Mouse (Mus musculus) heart, postnatal 4 days (tissue): ENCODE data around the gene Ltbp2. TPM values are rescaled to one million over a fixed set of nuclear protein-coding genes. Genes with fewer than 3 reads are reported as not detected.

Experiments used
- DNase-seq: peaks from one replicate; pipeline ENCODE4 v3.0.0; 2021
- total RNA-seq, 2 experiments: library from RNA; stranded (reverse); gene quantifications; 2 replicates each; pipeline ENCODE4 v1.2.3; 2021

Ltbp2 gene
- total RNA-seq, 2 experiments from 2014 or later: 7.6 to 8.9 TPM

- DNase-seq: peak; percentile 25
These were observed 411 bp downstream of the Ltbp2 start for GRCm38 (mm10) chr12:84875761-84876480.

GRCm38 (mm10) chr12:84873434-84873833 lies 2.9 kb downstream of the Ltbp2 start:
- DNase-seq: no peak

GRCm38 (mm10) chr12:84872310-84872709 lies 4.0 kb downstream of the Ltbp2 start:
- no peak for DNase-seq

GRCm38 (mm10) chr12:84865431-84865830 lies 10.9 kb downstream of the Ltbp2 start:
- DNase-seq: no peak

- no peak for DNase-seq
These were observed 11.5 kb downstream of the Ltbp2 start for GRCm38 (mm10) chr12:84864801-84865200.

GRCm38 (mm10) chr12:84863196-84863595 lies 13.1 kb downstream of the Ltbp2 start:
- DNase-seq: no peak

- peak; percentile 69 for DNase-seq
These were observed 14.0 kb downstream of the Ltbp2 start for GRCm38 (mm10) chr12:84862136-84862910.

GRCm38 (mm10) chr12:84858149-84859113 lies 17.9 kb downstream of the Ltbp2 start:
- DNase-seq: no peak

GRCm38 (mm10) chr12:84857706-84858105 lies 18.6 kb downstream of the Ltbp2 start:
- no peak for DNase-seq

GRCm38 (mm10) chr12:84856532-84856931 lies 19.8 kb downstream of the Ltbp2 start:
- DNase-seq: no peak

- no peak for DNase-seq
These were observed 21.2 kb downstream of the Ltbp2 start for GRCm38 (mm10) chr12:84855084-84855625.

GRCm38 (mm10) chr12:84854392-84855033 lies 21.8 kb downstream of the Ltbp2 start:
- no peak for DNase-seq

- peak; percentile 62 for DNase-seq
These were observed 24.8 kb downstream of the Ltbp2 start for GRCm38 (mm10) chr12:84851403-84852040.

- no peak for DNase-seq
These were observed 28.4 kb downstream of the Ltbp2 start for GRCm38 (mm10) chr12:84847882-84848281.

- no peak for DNase-seq
These were observed 28.9 kb downstream of the Ltbp2 start for GRCm38 (mm10) chr12:84847480-84847879.

- DNase-seq: no peak
These were observed 29.7 kb downstream of the Ltbp2 start for GRCm38 (mm10) chr12:84846594-84847014.

- no peak for DNase-seq
These were observed 33.6 kb downstream of the Ltbp2 start for GRCm38 (mm10) chr12:84842706-84843105.

- no peak for DNase-seq
These were observed 34.9 kb downstream of the Ltbp2 start for GRCm38 (mm10) chr12:84841158-84842140.

- DNase-seq: no peak
These were observed 35.6 kb downstream of the Ltbp2 start for GRCm38 (mm10) chr12:84840734-84841133.

GRCm38 (mm10) chr12:84839965-84840364 lies 36.4 kb downstream of the Ltbp2 start:
- no peak for DNase-seq
